ENCODE assay signal across 1 mouse cellular context in genomic region chr11:106156257-106156656, GRCm38 (mm10).
TF ChIP-seq lines count a peak whose summit lies in the region.

No protein-coding gene starts in this region.

TF ChIP-seq in MEL, 35 proteins besides CTCF, POLR2A, EP300 and RAD21:
- no peak for TF ChIP-seq ETS1 (IDR thresholded peaks at IDR 0.05; ENCODE audit: low read depth, low read length)
- peak; percentile 4 for TF ChIP-seq POLR2AphosphoS2 (IDR thresholded peaks at IDR 0.05; ENCODE audit: low read length)
TF ChIP-seq in MEL: peak in this region for 1.
